8 mouse cellular contexts compared by ENCODE assay signal in genomic region chr2:130663342-130663741, GRCm38 (mm10). TPM values are rescaled to one million over a fixed set of nuclear protein-coding genes. Genes with fewer than 3 reads are reported as not detected.
DNase-seq lines count a peak whose midpoint lies in the region; ATAC-seq and TF ChIP-seq lines count a peak whose summit lies in the region.

No protein-coding gene starts in this region.

- intact Hi-C loops in left cerebral cortex, postnatal 4 days (cut with DNase I): no loop called here

- DNase-seq in kidney, postnatal 25 days: no peak
- no peak for DNase-seq in intestine, embryonic 14.5 days (ENCODE audit: low spot score)
- DNase-seq in midbrain, postnatal 0 days (ENCODE audit: low spot score): no peak
- no peak for DNase-seq in retina, postnatal 1 day
- DNase-seq in left cerebral cortex, postnatal 4 days: no peak

- peak overlapping the region; percentile 65 for H3K4me2 ChIP-seq in kidney, embryonic 16.5 days (replicated peaks; ENCODE audit: low read depth, low read length)
- peak overlapping the region; percentile 81 for H3K4me2 ChIP-seq in embryonic facial prominence, embryonic 13.5 days
- H3K4me2 ChIP-seq in intestine, embryonic 14.5 days (ENCODE audit: low read length): peak overlapping the region; percentile 54
- H3K4me2 ChIP-seq in midbrain, postnatal 0 days (ENCODE audit: low read depth, low read length, poor library complexity, severe bottlenecking): peak overlapping the region; percentile 60

- peak overlapping the region; percentile 72 for H3K4me3 ChIP-seq in kidney, embryonic 16.5 days (ENCODE audit: low read length)
- peak overlapping the region; percentile 65 for H3K4me3 ChIP-seq in embryonic facial prominence, embryonic 13.5 days
- H3K4me3 ChIP-seq in intestine, embryonic 14.5 days (ENCODE audit: low read depth, low read length): peak overlapping the region; percentile 66; the same call in 1 of the 2 replicates
- H3K4me3 ChIP-seq in midbrain, postnatal 0 days (ENCODE audit: low read depth, low read length): peak overlapping the region; percentile 43

- peaks cover 17% of the 10 kb centered on the region for H3K4me1 ChIP-seq in kidney, embryonic 16.5 days (ENCODE audit: insufficient read depth, low read length)
- peaks cover 25% of the 10 kb centered on the region for H3K4me1 ChIP-seq in embryonic facial prominence, embryonic 13.5 days
- H3K4me1 ChIP-seq in intestine, embryonic 14.5 days (replicated peaks; ENCODE audit: control insufficient read depth, insufficient read depth, low read length): peaks cover 15% of the 10 kb centered on the region; the same call in 1 of the 2 replicates
- H3K4me1 ChIP-seq in midbrain, postnatal 0 days (ENCODE audit: insufficient read depth, low read length): peaks cover 14% of the 10 kb centered on the region; the same call in 1 of the 2 replicates

- WGBS in kidney, embryonic 16.5 days: 80% methylated on average over 11 of the region's 11 CpGs
- WGBS in embryonic facial prominence, embryonic 13.5 days: 86% methylated on average over 11 of the region's 11 CpGs
- WGBS in intestine, embryonic 14.5 days: 90% methylated on average over 11 of the region's 11 CpGs
- WGBS in midbrain, postnatal 0 days: 92% methylated on average over 11 of the region's 11 CpGs

- no peaks in the 10 kb centered on the region for H3K9me3 ChIP-seq in kidney, embryonic 16.5 days (ENCODE audit: low read length)
- H3K9me3 ChIP-seq in embryonic facial prominence, embryonic 13.5 days: no peaks in the 10 kb centered on the region
- H3K9me3 ChIP-seq in intestine, embryonic 14.5 days (ENCODE audit: control insufficient read depth, low read length): no peaks in the 10 kb centered on the region
- no peaks in the 10 kb centered on the region for H3K9me3 ChIP-seq in midbrain, postnatal 0 days (ENCODE audit: low read length)

- no peaks in the 10 kb centered on the region for H3K27me3 ChIP-seq in kidney, embryonic 16.5 days (ENCODE audit: insufficient read depth, low read length)
- no peaks in the 10 kb centered on the region for H3K27me3 ChIP-seq in embryonic facial prominence, embryonic 13.5 days
- H3K27me3 ChIP-seq in intestine, embryonic 14.5 days (replicated peaks; ENCODE audit: control insufficient read depth, insufficient read depth, low read length): no peaks in the 10 kb centered on the region
- H3K27me3 ChIP-seq in midbrain, postnatal 0 days (ENCODE audit: insufficient read depth, low read length): no peaks in the 10 kb centered on the region

- no peak overlapping the region for H3K27ac ChIP-seq in kidney, embryonic 16.5 days (ENCODE audit: low read length)
- H3K27ac ChIP-seq in embryonic facial prominence, embryonic 13.5 days: no peak overlapping the region
- no peak overlapping the region; the same call in 1 of the 2 replicates for H3K27ac ChIP-seq in intestine, embryonic 14.5 days (ENCODE audit: low read depth)
- peak overlapping the region; percentile 98 for H3K27ac ChIP-seq in midbrain, postnatal 0 days (ENCODE audit: low read depth, low read length)

- no peak for TF ChIP-seq CTCF in midbrain, postnatal 0 days (IDR thresholded peaks at IDR 0.05)

- peaks cover 25% of the 10 kb centered on the region for H3K36me3 ChIP-seq in kidney, embryonic 16.5 days (ENCODE audit: insufficient read depth, low read length)
- peaks cover 46% of the 10 kb centered on the region for H3K36me3 ChIP-seq in embryonic facial prominence, embryonic 13.5 days
- peaks cover 43% of the 10 kb centered on the region for H3K36me3 ChIP-seq in intestine, embryonic 14.5 days (ENCODE audit: control insufficient read depth, insufficient read depth, low read length)
- H3K36me3 ChIP-seq in midbrain, postnatal 0 days (ENCODE audit: insufficient read depth, low read length): peaks cover 31% of the 10 kb centered on the region

- peak overlapping the region; percentile 92 for H3K9ac ChIP-seq in kidney, embryonic 16.5 days (replicated peaks; ENCODE audit: low read length)
- peak overlapping the region; percentile 90 for H3K9ac ChIP-seq in embryonic facial prominence, embryonic 13.5 days
- peak overlapping the region; percentile 89 for H3K9ac ChIP-seq in intestine, embryonic 14.5 days (ENCODE audit: low read length)
- H3K9ac ChIP-seq in midbrain, postnatal 0 days (replicated peaks; ENCODE audit: low read length, poor library complexity, severe bottlenecking): peak overlapping the region; percentile 70; the same call in 1 of the 2 replicates

- no peak for ATAC-seq in kidney, embryonic 16.5 days (ENCODE audit: low FRiP score, low TSS enrichment)
- ATAC-seq in embryonic facial prominence, embryonic 13.5 days (ENCODE audit: insufficient number of reproducible peaks, insufficient read depth, low FRiP score, low TSS enrichment, low read depth): no peak
- no peak for ATAC-seq in intestine, embryonic 14.5 days (replicated peaks; ENCODE audit: low FRiP score, low TSS enrichment, low read depth)
- ATAC-seq in midbrain, postnatal 0 days (ENCODE audit: low FRiP score): no peak
- no peak for ATAC-seq in monocyte, adult 5-6 weeks (replicated peaks; ENCODE audit: insufficient number of reproducible peaks, low FRiP score, low TSS enrichment, poor library complexity, severe bottlenecking)

RNA-seq across cellular contexts. Expression of gene Ddrgk1, which starts 1.1 kb away (rescaled TPM):
- 67.9 and 79.4 TPM in 2 replicates for polyA plus RNA-seq in kidney, embryonic 16.5 days (2015; fragmentation: Nextera tagmentation; extraction: Ambion mirVana)
- 61.7 and 72.7 TPM in 2 replicates for polyA plus RNA-seq in embryonic facial prominence, embryonic 13.5 days (2015; fragmentation: Nextera tagmentation; extraction: Ambion mirVana)
- 67.9 and 68.1 TPM in 2 replicates for polyA plus RNA-seq in intestine, embryonic 14.5 days (2014; fragmentation: Nextera tagmentation; extraction: Ambion mirVana)
- 24.4 and 36.0 TPM in 2 replicates for total RNA-seq in midbrain, postnatal 0 days (2014; rRNA removed)
- polyA plus RNA-seq in midbrain, postnatal 0 days (2015; fragmentation: Nextera tagmentation; extraction: Ambion mirVana): 88.6 and 90.4 TPM in 2 replicates
- 79.9 to 114 TPM (median 86.8 TPM) in 3 replicates for total RNA-seq in monocyte, adult 5-6 weeks (2017)
- 10 to 100 TPM; 56.3 to 68.9 TPM for total RNA-seq in left cerebral cortex, postnatal 4 days (2021)

RNA-seq across cellular contexts. Expression of gene Itpa, which starts 4.1 kb away (rescaled TPM):
- 108 and 116 TPM in 2 replicates for polyA plus RNA-seq in kidney, embryonic 16.5 days (2015; fragmentation: Nextera tagmentation; extraction: Ambion mirVana)
- polyA plus RNA-seq in embryonic facial prominence, embryonic 13.5 days (2015; fragmentation: Nextera tagmentation; extraction: Ambion mirVana): 118 and 126 TPM in 2 replicates
- 86.7 and 95.7 TPM in 2 replicates for polyA plus RNA-seq in intestine, embryonic 14.5 days (2014; fragmentation: Nextera tagmentation; extraction: Ambion mirVana)
- 140 and 160 TPM in 2 replicates for total RNA-seq in midbrain, postnatal 0 days (2014; rRNA removed)
- 126 and 130 TPM in 2 replicates for polyA plus RNA-seq in midbrain, postnatal 0 days (2015; fragmentation: Nextera tagmentation; extraction: Ambion mirVana)
- 33.0 to 47.1 TPM (median 41.8 TPM) in 3 replicates for total RNA-seq in monocyte, adult 5-6 weeks (2017)
- total RNA-seq in left cerebral cortex, postnatal 4 days (2021): 10 to 100 TPM; 48.3 to 48.7 TPM

RNA-seq across cellular contexts. Expression of gene Lzts3, which starts 20.7 kb away (rescaled TPM):
- 15.7 and 17.7 TPM in 2 replicates for polyA plus RNA-seq in kidney, embryonic 16.5 days (2015; fragmentation: Nextera tagmentation; extraction: Ambion mirVana)
- 4.5 and 5.1 TPM in 2 replicates for polyA plus RNA-seq in embryonic facial prominence, embryonic 13.5 days (2015; fragmentation: Nextera tagmentation; extraction: Ambion mirVana)
- polyA plus RNA-seq in intestine, embryonic 14.5 days (2014; fragmentation: Nextera tagmentation; extraction: Ambion mirVana): 4.0 and 5.2 TPM in 2 replicates
- total RNA-seq in midbrain, postnatal 0 days (2014; rRNA removed): 65.9 and 76.6 TPM in 2 replicates
- 14.2 and 18.8 TPM in 2 replicates for polyA plus RNA-seq in midbrain, postnatal 0 days (2015; fragmentation: Nextera tagmentation; extraction: Ambion mirVana)
- total RNA-seq in monocyte, adult 5-6 weeks (2017): 0.29 to 0.95 TPM (median 0.85 TPM) in 3 replicates
- total RNA-seq in left cerebral cortex, postnatal 4 days (2021): 10 to 100 TPM; 29.0 to 34.9 TPM

RNA-seq across cellular contexts. Expression of gene Ubox5, which starts 33.5 kb away (rescaled TPM):
- polyA plus RNA-seq in kidney, embryonic 16.5 days (2015; fragmentation: Nextera tagmentation; extraction: Ambion mirVana): 14.3 and 16.0 TPM in 2 replicates
- polyA plus RNA-seq in embryonic facial prominence, embryonic 13.5 days (2015; fragmentation: Nextera tagmentation; extraction: Ambion mirVana): 13.2 and 14.2 TPM in 2 replicates
- 15.9 and 17.2 TPM in 2 replicates for polyA plus RNA-seq in intestine, embryonic 14.5 days (2014; fragmentation: Nextera tagmentation; extraction: Ambion mirVana)
- total RNA-seq in midbrain, postnatal 0 days (2014; rRNA removed): 6.0 and 6.8 TPM in 2 replicates
- 5.1 and 5.5 TPM in 2 replicates for polyA plus RNA-seq in midbrain, postnatal 0 days (2015; fragmentation: Nextera tagmentation; extraction: Ambion mirVana)
- total RNA-seq in monocyte, adult 5-6 weeks (2017): 2.9 to 5.1 TPM (median 3.5 TPM) in 3 replicates
- 1 to 10 TPM; 8.8 to 9.1 TPM for total RNA-seq in left cerebral cortex, postnatal 4 days (2021)

RNA-seq across cellular contexts. Expression of gene Fastkd5, which starts 33.5 kb away (rescaled TPM):
- 16.4 and 19.8 TPM in 2 replicates for polyA plus RNA-seq in kidney, embryonic 16.5 days (2015; fragmentation: Nextera tagmentation; extraction: Ambion mirVana)
- 14.7 and 16.2 TPM in 2 replicates for polyA plus RNA-seq in embryonic facial prominence, embryonic 13.5 days (2015; fragmentation: Nextera tagmentation; extraction: Ambion mirVana)
- polyA plus RNA-seq in intestine, embryonic 14.5 days (2014; fragmentation: Nextera tagmentation; extraction: Ambion mirVana): 17.2 and 17.7 TPM in 2 replicates
- total RNA-seq in midbrain, postnatal 0 days (2014; rRNA removed): 7.9 and 8.4 TPM in 2 replicates
- polyA plus RNA-seq in midbrain, postnatal 0 days (2015; fragmentation: Nextera tagmentation; extraction: Ambion mirVana): 5.9 and 7.4 TPM in 2 replicates
- total RNA-seq in monocyte, adult 5-6 weeks (2017): 5.1 to 10.8 TPM (median 9.0 TPM) in 3 replicates
- total RNA-seq in left cerebral cortex, postnatal 4 days (2021): 1 to 10 TPM; 7.8 to 9.7 TPM
